Mouse (Mus musculus) kidney, postnatal 10 days (tissue): ENCODE data around the gene Brpf3.
A peak's percentile ranks its signal among the peaks of the same experiment; 100 is the strongest.
"Not testable (repeated sequence)": the region's sequence is repeated elsewhere in the genome, so short reads cannot be mapped to it uniquely, and the experiment has no call there.

Experiments
- DNase-seq: peaks from one replicate; pipeline ENCODE4 v3.0.0; 2021; ENCODE audit warnings: mixed read lengths

Gene Brpf3

GRCm38 (mm10) chr17:28829120-28829519, 28.2 kb downstream of the Brpf3 start:
- no peak for DNase-seq

- DNase-seq, result no peak
Observed at GRCm38 (mm10) chr17:28831065-28831464, 30.2 kb downstream of the Brpf3 start.

GRCm38 (mm10) chr17:28832040-28832439, 31.1 kb downstream of the Brpf3 start:
- DNase-seq, result no peak

GRCm38 (mm10) chr17:28832875-28833274, 32.0 kb downstream of the Brpf3 start:
- DNase-seq, result no peak

GRCm38 (mm10) chr17:28834676-28835075, 33.8 kb downstream of the Brpf3 start:
- peak; percentile 68 for DNase-seq

GRCm38 (mm10) chr17:28837840-28838239, 37.0 kb downstream of the Brpf3 start:
- no peak for DNase-seq

GRCm38 (mm10) chr17:28841947-28842346, 41.1 kb downstream of the Brpf3 start:
- DNase-seq, result not testable (repeated sequence)

- no peak for DNase-seq
Observed at GRCm38 (mm10) chr17:28843665-28844064, 42.8 kb downstream of the Brpf3 start.

- DNase-seq, result no peak
Observed at GRCm38 (mm10) chr17:28846974-28847617, 46.2 kb downstream of the Brpf3 start.

- no peak for DNase-seq
Observed at GRCm38 (mm10) chr17:28850511-28850910, 49.6 kb downstream of the Brpf3 start.

GRCm38 (mm10) chr17:28854377-28854776, 53.5 kb downstream of the Brpf3 start:
- no peak for DNase-seq

GRCm38 (mm10) chr17:28855166-28855885, 54.4 kb downstream of the Brpf3 start:
- peak; percentile 42 for DNase-seq

- no peak for DNase-seq
Observed at GRCm38 (mm10) chr17:28856030-28856429, 55.1 kb downstream of the Brpf3 start.

GRCm38 (mm10) chr17:28858205-28858604, 57.3 kb downstream of the Brpf3 start, which contains the start of gene Pnpla1:
Gene Pnpla1, plus strand, starts transcription at chr17:28858411.
- DNase-seq, result peak; percentile 28

- no peak for DNase-seq
Observed at GRCm38 (mm10) chr17:28863926-28864325, 63.0 kb downstream of the Brpf3 start.

- no peak for DNase-seq
Observed at GRCm38 (mm10) chr17:28864464-28864863, 63.6 kb downstream of the Brpf3 start.

- no peak for DNase-seq
Observed at GRCm38 (mm10) chr17:28866921-28867320, 66.0 kb downstream of the Brpf3 start.

GRCm38 (mm10) chr17:28867381-28867780, 66.5 kb downstream of the Brpf3 start:
- DNase-seq, result no peak

GRCm38 (mm10) chr17:28869412-28870110, 68.7 kb downstream of the Brpf3 start:
- DNase-seq, result no peak

- no peak for DNase-seq
Observed at GRCm38 (mm10) chr17:28870435-28870834, 69.5 kb downstream of the Brpf3 start.

- no peak for DNase-seq
Observed at GRCm38 (mm10) chr17:28871831-28872230, 70.9 kb downstream of the Brpf3 start.

- DNase-seq, result no peak
Observed at GRCm38 (mm10) chr17:28872322-28872721, 71.4 kb downstream of the Brpf3 start.

- no peak for DNase-seq
Observed at GRCm38 (mm10) chr17:28874216-28874615, 73.3 kb downstream of the Brpf3 start.

- DNase-seq, result peak; percentile 52
Observed at GRCm38 (mm10) chr17:28874825-28875224, 73.9 kb downstream of the Brpf3 start.
